Mouse (Mus musculus) midbrain, postnatal 0 days (tissue): Measurements from ENCODE around the gene Slc1a2. TPM values are rescaled to one million over a fixed set of nuclear protein-coding genes. Genes with fewer than 3 reads are reported as not detected.

Source experiments
- ATAC-seq: fragments of 200-750 bp; cut with Nextera tagmentation; 2 replicates; pipeline ENCODE4 v1.8.0; 2017; ENCODE audit warnings: moderate number of reproducible peaks, mild to moderate bottlenecking, moderate TSS enrichment, moderate library complexity; ENCODE audit not compliant: low FRiP score
- DNase-seq: peaks from one replicate; pipeline ENCODE4 v3.0.0-alpha.2; 2015; ENCODE audit warnings: low spot score
- H3K27ac ChIP-seq: fragments of 300-500 bp; sonication (generic); 2 replicates; pipeline ENCODE4 v1.5.1; 2014; ENCODE audit warnings: low read depth, mild to moderate bottlenecking, low read length, mixed read lengths
- H3K27me3 ChIP-seq: fragments of 300-500 bp; sonication (generic); 2 replicates; pipeline ENCODE4 v1.6.1; 2014; ENCODE audit warnings: low read length, control low read depth, mixed read lengths; ENCODE audit not compliant: insufficient read depth
- H3K36me3 ChIP-seq: fragments of 300-500 bp; sonication (generic); 2 replicates; pipeline ENCODE4 v1.6.1; 2014; ENCODE audit warnings: low read length, control low read depth, mixed read lengths; ENCODE audit not compliant: insufficient read depth
- H3K4me1 ChIP-seq: fragments of 300-500 bp; sonication (generic); 2 replicates; pipeline ENCODE4 v1.6.1; 2014; ENCODE audit warnings: mild to moderate bottlenecking, control low read depth, antibody characterized with exemption, low read length, mixed read lengths; ENCODE audit not compliant: insufficient read depth
- H3K4me2 ChIP-seq: fragments of 300-500 bp; sonication (generic); 2 replicates; pipeline ENCODE4 v1.6.1; 2014; ENCODE audit warnings: low read depth, mild to moderate bottlenecking, low read length, mixed read lengths; ENCODE audit not compliant: poor library complexity, severe bottlenecking
- H3K4me3 ChIP-seq: fragments of 300-500 bp; sonication (generic); 2 replicates; pipeline ENCODE4 v1.5.1; 2014; ENCODE audit warnings: low read depth, mild to moderate bottlenecking, low read length, moderate library complexity
- H3K9ac ChIP-seq: fragments of 300-500 bp; sonication (generic); replicated peaks from 2 replicates; pipeline ENCODE4 v1.6.1; 2014; ENCODE audit warnings: mild to moderate bottlenecking, low read length, moderate library complexity, mixed read lengths; ENCODE audit not compliant: poor library complexity, severe bottlenecking
- H3K9me3 ChIP-seq: fragments of 300-500 bp; sonication (generic); 2 replicates; pipeline ENCODE4 v1.6.1; 2016; ENCODE audit warnings: low read length, control low read depth
- CTCF ChIP-seq: IDR thresholded peaks from 2 replicates; pipeline ENCODE4 v1.5.1; 2016; ENCODE audit warnings: antibody characterized with exemption, mild to moderate bottlenecking
- WGBS: fragments of 180-500 bp; shearing (Covaris S2); extraction: QIAGEN DNeasy Blood & Tissue Kit; methylation state at CpG from one replicate; pipeline ENCODE4 v1.1.7; 2014; 5-methylcytosine and 5-hydroxymethylcytosine counted together
- polyA plus RNA-seq: library from polyadenylated mRNA; unstranded; fragments of >200 nt; fragmentation: Nextera tagmentation; extraction: Ambion mirVana; gene quantifications from 2 replicates; pipeline ENCODE4 v1.2.1, GENCODE M21; 2015
- total RNA-seq: library from RNA; depleted of rRNA; stranded (reverse); fragments of >200 nt; gene quantifications from 2 replicates; pipeline ENCODE4 v1.2.3, GENCODE M21; 2014

Gene Slc1a2
- total and polyA plus RNA-seq, 2 experiments from 2014 or later, result 15.7 to 102 TPM

- WGBS, result 87% methylated on average over 6 of the region's 6 CpGs
- H3K4me1 ChIP-seq, result peaks cover 6% of the 10 kb centered on the region; the same call in 1 of the 2 replicates
- no peak overlapping the region for H3K27ac ChIP-seq
- no peaks in the 10 kb centered on the region for H3K9me3 ChIP-seq
- no peak overlapping the region for H3K9ac ChIP-seq
- no peak for ATAC-seq
- no peak overlapping the region for H3K4me3 ChIP-seq
- TF ChIP-seq CTCF, result no peak
- no peaks in the 10 kb centered on the region for H3K36me3 ChIP-seq
- DNase-seq, result no peak
- no peaks in the 10 kb centered on the region for H3K27me3 ChIP-seq
- no peak overlapping the region for H3K4me2 ChIP-seq
Observed at GRCm38 (mm10) chr2:102667981-102668380, 9.5 kb downstream of the Slc1a2 start.

GRCm38 (mm10) chr2:102669580-102669979 is 11.1 kb downstream of the Slc1a2 start:
- TF ChIP-seq CTCF, result no peak
- H3K9me3 ChIP-seq, result no peaks in the 10 kb centered on the region
- DNase-seq (no peak), ATAC-seq (no peak)
- no peak overlapping the region for H3K4me2 ChIP-seq
- no peaks in the 10 kb centered on the region for H3K36me3 ChIP-seq
- no peaks in the 10 kb centered on the region for H3K27me3 ChIP-seq
- no peak overlapping the region for H3K9ac ChIP-seq
- no peak overlapping the region for H3K4me3 ChIP-seq
- 60% methylated on average over 6 of the region's 6 CpGs for WGBS
- no peak overlapping the region for H3K27ac ChIP-seq
- peaks cover 8% of the 10 kb centered on the region; the same call in 1 of the 2 replicates for H3K4me1 ChIP-seq

- Histone ChIP-seq H3K4me2 (no peak overlapping the region), H3K9ac (no peak overlapping the region), H3K9me3 (no peaks in the 10 kb centered on the region), H3K4me3 (no peak overlapping the region), H3K36me3 (no peaks in the 10 kb centered on the region), H3K27me3 (no peaks in the 10 kb centered on the region), H3K4me1 (peaks cover 9% of the 10 kb centered on the region; the same call in 1 of the 2 replicates), H3K27ac (peak overlapping the region; percentile 26; the same call in 1 of the 2 replicates)
- WGBS, result 38% methylated on average over 2 of the region's 2 CpGs
- no peak for TF ChIP-seq CTCF
- ATAC-seq (no peak), DNase-seq (no peak)
Observed at GRCm38 (mm10) chr2:102674582-102674981, 16.1 kb downstream of the Slc1a2 start.

GRCm38 (mm10) chr2:102675275-102675674 is 16.8 kb downstream of the Slc1a2 start:
- Histone ChIP-seq H3K9ac (no peak overlapping the region), H3K9me3 (no peaks in the 10 kb centered on the region), H3K27me3 (no peaks in the 10 kb centered on the region), H3K4me2 (no peak overlapping the region), H3K4me3 (no peak overlapping the region), H3K36me3 (no peaks in the 10 kb centered on the region), H3K4me1 (peaks cover 9% of the 10 kb centered on the region; the same call in 1 of the 2 replicates), H3K27ac (0 out of 2 replicates have a peak overlapping the region, but pooled peaks have one; percentile 26)
- ATAC-seq (no peak), DNase-seq (peak; percentile 54)
- WGBS, result 72% methylated on average over 6 of the region's 6 CpGs
- peak; percentile 67 for TF ChIP-seq CTCF

GRCm38 (mm10) chr2:102676716-102677312 is 18.4 kb downstream of the Slc1a2 start:
- WGBS, result 96% methylated on average over 9 of the region's 9 CpGs

GRCm38 (mm10) chr2:102677400-102677799 is 18.9 kb downstream of the Slc1a2 start:
- 84% methylated on average over 6 of the region's 6 CpGs for WGBS
- Histone ChIP-seq H3K9me3 (no peaks in the 10 kb centered on the region), H3K4me2 (no peak overlapping the region), H3K9ac (no peak overlapping the region), H3K4me1 (peaks cover 9% of the 10 kb centered on the region; the same call in 1 of the 2 replicates), H3K4me3 (no peak overlapping the region), H3K27me3 (no peaks in the 10 kb centered on the region), H3K27ac (no peak overlapping the region), H3K36me3 (no peaks in the 10 kb centered on the region)
- no peak for TF ChIP-seq CTCF
- DNase-seq (no peak), ATAC-seq (no peak)

More at GRCm38 (mm10) chr2:102676716-102677312, 18.4 kb downstream of the Slc1a2 start:
- no peak for ATAC-seq
- Histone ChIP-seq H3K27me3 (no peaks in the 10 kb centered on the region), H3K9ac (no peak overlapping the region), H3K4me1 (peaks cover 9% of the 10 kb centered on the region; the same call in 1 of the 2 replicates), H3K4me3 (no peak overlapping the region), H3K9me3 (no peaks in the 10 kb centered on the region), H3K36me3 (no peaks in the 10 kb centered on the region), H3K27ac (no peak overlapping the region), H3K4me2 (no peak overlapping the region)
- DNase-seq, result no peak
- TF ChIP-seq CTCF, result no peak
